Mouse (Mus musculus) cerebellum, adult 2 months (tissue): ENCODE measurements around the gene Pbx1.

Source experiments
- CTCF ChIP-seq: fragments of 200-500 bp; IDR thresholded peaks from 2 replicates; pipeline ENCODE4 v1.5.1; 2011; ENCODE audit warnings: low read depth, mild to moderate bottlenecking, control low read depth, low read length, moderate library complexity, borderline replicate concordance; ENCODE audit not compliant: insufficient read depth
- POLR2A ChIP-seq: fragments of 200-500 bp; IDR thresholded peaks from 2 replicates; pipeline ENCODE4 v1.6.1; 2011; ENCODE audit warnings: low read length, control low read depth, borderline replicate concordance; ENCODE audit not compliant: insufficient read depth

GRCm38 (mm10) chr1:168069740-168070139 lies 362.3 kb downstream of the Pbx1 start:
- no peak for TF ChIP-seq CTCF
- TF ChIP-seq POLR2A: no peak
